Mouse (Mus musculus) MEL (cell line): Measurements from ENCODE around the gene Crocc.

Experiments
- EP300 ChIP-seq, 2 experiments: IDR thresholded peaks; 2 replicates each; pipeline ENCODE4 v1.6.1; 2011; ENCODE audit warnings: improper control_type of control experiment in 2 of 2, low read length in 2 of 2, low read depth in 1 of 2, mild to moderate bottlenecking in 1 of 2
- POLR2A ChIP-seq, 2 experiments: IDR thresholded peaks; 2 replicates each; pipeline ENCODE4 v1.6.1; 2011 to 2012; ENCODE audit warnings: low read length in 2 of 2, mild to moderate bottlenecking in 2 of 2, control low read depth in 1 of 2, improper control_type of control experiment in 1 of 2, low read depth in 1 of 2, moderate library complexity in 1 of 2; ENCODE audit not compliant: control insufficient read depth in 1 of 2, insufficient read depth in 1 of 2, poor library complexity in 1 of 2
- POLR2AphosphoS2 ChIP-seq: IDR thresholded peaks from 2 replicates; pipeline ENCODE4 v1.6.1; 2011; ENCODE audit warnings: low read length, improper control_type of control experiment
- ZKSCAN1 ChIP-seq: IDR thresholded peaks from 2 replicates; pipeline ENCODE4 v1.6.1; 2012; ENCODE audit warnings: low read depth, mild to moderate bottlenecking, inconsistent platforms, low read length, improper control_type of control experiment, moderate library complexity

DNA sequence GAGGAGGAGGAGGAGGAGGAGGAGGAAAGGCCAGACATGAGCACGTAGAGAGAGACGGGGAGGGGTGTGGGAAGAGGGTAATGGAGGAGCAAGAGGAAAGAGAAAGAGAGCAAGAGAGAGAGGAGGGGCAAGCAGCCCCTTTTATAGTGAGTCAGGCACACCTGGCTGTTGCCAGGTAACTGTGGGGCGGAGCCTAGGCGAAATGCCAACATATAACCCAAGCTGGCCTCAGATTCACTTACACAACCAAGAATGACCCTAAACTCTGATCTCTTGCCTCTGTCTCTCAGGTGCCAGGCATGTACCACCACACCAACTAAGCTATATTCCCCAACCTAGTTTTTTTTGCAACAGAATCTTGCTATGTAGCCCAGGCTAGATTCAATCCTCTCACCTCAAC, 77.5 kb downstream of the Crocc start:
- no peak for TF ChIP-seq POLR2AphosphoS2
- TF ChIP-seq ZKSCAN1: no peak
- no peak for TF ChIP-seq POLR2A (IDR thresholded peaks at IDR 0.05; ENCODE audit: control insufficient read depth in 1 of 2, insufficient read depth in 1 of 2, low read depth in 1 of 2, low read length in 2 of 2, poor library complexity in 1 of 2)
- no peak for TF ChIP-seq EP300 (IDR thresholded peaks at IDR 0.05; ENCODE audit: low read depth in 1 of 2, low read length in 2 of 2)
